Mouse (Mus musculus) T-helper 1 cell (primary cell): ENCODE measurements around the gene Olfr867.

Source experiments
- in situ Hi-C: fragments of 300-600 bp; cut with MboI, MseI; formaldehyde crosslinking; loops from one replicate; pipeline ENCODE4 v1.15.1; 2025; ENCODE audit warnings: high pct_unique_total_duplicates

Olfr867 gene

GRCm38 (mm10) chr9:20057462-20057861 is at the start of gene Olfr867:
TSS of gene Olfr867 (minus strand) at chr9:20057562.
- in situ Hi-C loops = no loop called here

- in situ Hi-C loops = no loop called here
Measured at GRCm38 (mm10) chr9:20098326-20098725, 41.0 kb upstream of the Olfr867 start, which contains the start of gene Olfr868. TSS of gene Olfr868 (plus strand) at chr9:20098626.

GRCm38 (mm10) chr9:20073523-20074177 is 16.3 kb upstream of the Olfr867 start:
- in situ Hi-C loops = no loop called here

- in situ Hi-C loops = no loop called here
Measured at GRCm38 (mm10) chr9:20071291-20071690, 13.9 kb upstream of the Olfr867 start.

- in situ Hi-C loops = no loop called here
Measured at GRCm38 (mm10) chr9:20070236-20070635, 12.9 kb upstream of the Olfr867 start.

- in situ Hi-C loops = no loop called here
Measured at GRCm38 (mm10) chr9:20047964-20048363, 9.4 kb downstream of the Olfr867 start.

GRCm38 (mm10) chr9:20027935-20028334 is 29.4 kb downstream of the Olfr867 start, which contains the start of gene Olfr866:
TSS of gene Olfr866 (minus strand) at chr9:20028035.
- in situ Hi-C loops = no loop called here
